Mouse (Mus musculus): ENCODE data around the gene Luc7l3.

GRCm38 (mm10) chr11:94294996-94295845 lies 26.6 kb downstream of the Luc7l3 start:
- no peak for TF ChIP-seq CTCF (IDR thresholded peaks at IDR 0.05; ENCODE audit: low read depth, low read length)
- TF ChIP-seq POLR2A (IDR thresholded peaks at IDR 0.05; ENCODE audit: extremely low read depth, insufficient read depth, low read length) = no peak

All from liver, adult 2 months (tissue).